Mouse (Mus musculus) skeletal muscle tissue, adult 2 months (tissue): ENCODE data around the gene Sox30.
"Not testable (repeated sequence)": the region's sequence is repeated elsewhere in the genome, so short reads cannot be mapped to it uniquely, and the experiment has no call there.

Experiments
- DNase-seq: peaks from one replicate; pipeline ENCODE4 v3.0.0-alpha.2; 2012; ENCODE audit warnings: low read depth, low spot score

The Sox30 gene

DNA sequence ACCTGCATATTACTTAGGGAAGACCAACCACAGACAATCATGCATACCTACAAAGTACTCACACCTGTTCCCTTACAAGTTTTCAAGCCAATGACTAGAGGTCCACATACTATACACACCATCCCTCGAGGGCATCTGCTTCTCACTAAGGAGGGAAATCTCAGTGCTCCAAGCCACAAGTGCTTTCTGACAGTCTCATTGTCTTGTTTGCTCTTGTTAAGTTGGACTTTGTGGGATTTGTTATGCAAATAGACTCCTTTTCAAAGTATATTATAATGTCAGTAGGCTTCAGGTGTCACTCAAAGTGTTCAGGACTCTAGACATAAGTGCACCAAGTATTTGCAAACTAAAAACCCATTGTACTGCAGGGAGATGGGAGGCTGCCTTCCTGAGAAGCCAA is 40.1 kb downstream of the Sox30 start:
- DNase-seq: no peak

- no peak for DNase-seq
Observed at GRCm38 (mm10) chr11:46021850-46022249, 41.7 kb downstream of the Sox30 start.

GRCm38 (mm10) chr11:46022983-46023382 is 42.9 kb downstream of the Sox30 start:
- DNase-seq: no peak

- peak; percentile 23 for DNase-seq
Observed at GRCm38 (mm10) chr11:46025962-46026392, 45.9 kb downstream of the Sox30 start.

DNA sequence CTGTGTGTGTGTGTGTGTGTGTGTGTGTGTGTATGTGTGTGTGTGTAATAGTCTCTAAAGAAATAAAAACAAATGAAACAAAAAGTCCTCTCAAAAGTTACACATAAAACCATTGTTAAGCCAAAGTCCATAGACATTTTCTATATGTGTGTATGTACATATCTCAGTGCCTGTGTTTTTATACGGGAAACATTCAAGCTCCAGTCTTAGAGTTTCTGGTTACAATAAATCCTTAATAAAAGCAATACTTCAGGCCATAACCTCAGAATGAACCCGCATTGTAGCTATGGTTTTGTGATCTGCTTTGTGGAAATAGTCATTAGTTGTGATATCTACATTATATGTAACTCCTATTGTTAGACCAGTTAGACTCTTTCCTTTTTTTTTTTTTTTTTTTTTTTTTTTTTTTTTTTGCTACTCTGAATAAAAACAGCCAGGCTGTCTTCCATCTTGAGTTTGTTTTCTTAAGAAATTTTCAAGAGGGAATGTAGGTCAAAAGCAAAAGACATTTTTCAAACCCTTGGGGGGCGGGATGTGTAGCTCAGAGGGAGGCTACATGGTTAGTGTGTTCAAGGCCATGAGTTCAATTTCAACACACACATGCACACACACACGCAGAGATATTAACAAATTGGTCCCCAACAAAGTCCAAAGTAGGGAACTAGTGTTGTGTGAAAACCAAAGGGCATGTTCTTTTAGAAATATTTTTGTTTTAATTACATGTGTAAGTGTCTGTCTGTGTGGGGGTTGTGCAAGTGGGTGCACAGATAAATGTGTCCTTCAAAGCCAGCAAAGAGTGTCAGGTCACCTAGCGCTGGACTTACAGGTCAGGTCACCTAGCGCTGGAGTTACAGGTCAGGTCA is 48.1 kb downstream of the Sox30 start:
- no peak for DNase-seq

DNA sequence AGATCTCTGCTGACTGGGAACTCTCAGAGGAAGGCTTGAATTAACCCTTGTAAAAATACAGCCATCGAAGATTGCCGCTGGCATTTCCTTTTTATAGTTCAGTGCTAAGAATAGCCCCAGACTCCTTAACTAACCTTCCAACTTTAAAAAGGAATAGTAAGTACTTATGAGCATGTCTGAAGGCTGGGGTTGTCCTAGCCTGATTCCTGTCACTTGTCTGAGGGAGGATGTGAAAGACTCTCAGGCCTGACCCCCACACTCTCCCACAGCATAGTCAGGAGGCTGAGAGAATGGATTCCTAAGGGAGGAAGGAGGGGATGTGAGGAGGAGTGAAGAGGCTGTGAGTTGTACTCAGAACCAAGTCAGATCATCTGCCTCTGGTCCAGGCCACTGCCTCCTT is 49.4 kb downstream of the Sox30 start:
- DNase-seq: no peak

DNA sequence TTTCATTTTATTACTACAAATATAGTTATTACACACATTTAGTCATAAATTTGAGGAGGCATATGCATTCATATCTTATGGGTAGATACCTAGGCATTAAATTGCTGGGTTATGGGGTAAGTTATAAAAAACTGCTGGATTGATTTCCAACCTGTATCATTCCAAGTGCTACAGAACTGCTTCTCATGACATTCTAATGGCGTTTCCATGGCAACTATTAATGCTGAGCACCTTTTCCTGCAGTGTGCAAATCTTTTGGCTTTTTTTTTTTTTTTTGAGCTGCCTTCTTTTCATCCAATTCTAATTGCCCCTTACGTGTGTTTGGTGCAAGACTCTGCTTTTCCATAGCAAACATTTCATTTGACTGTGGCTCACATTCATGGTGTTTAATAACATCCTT is 49.9 kb downstream of the Sox30 start:
- no peak for DNase-seq

- DNase-seq: no peak
Observed at GRCm38 (mm10) chr11:46031470-46031869, 51.4 kb downstream of the Sox30 start.

- no peak for DNase-seq
Observed at GRCm38 (mm10) chr11:46032956-46033355, 52.8 kb downstream of the Sox30 start.

GRCm38 (mm10) chr11:46036374-46036773 is 56.3 kb downstream of the Sox30 start:
- no peak for DNase-seq

GRCm38 (mm10) chr11:46038901-46039300 is 58.8 kb downstream of the Sox30 start:
- no peak for DNase-seq

DNA sequence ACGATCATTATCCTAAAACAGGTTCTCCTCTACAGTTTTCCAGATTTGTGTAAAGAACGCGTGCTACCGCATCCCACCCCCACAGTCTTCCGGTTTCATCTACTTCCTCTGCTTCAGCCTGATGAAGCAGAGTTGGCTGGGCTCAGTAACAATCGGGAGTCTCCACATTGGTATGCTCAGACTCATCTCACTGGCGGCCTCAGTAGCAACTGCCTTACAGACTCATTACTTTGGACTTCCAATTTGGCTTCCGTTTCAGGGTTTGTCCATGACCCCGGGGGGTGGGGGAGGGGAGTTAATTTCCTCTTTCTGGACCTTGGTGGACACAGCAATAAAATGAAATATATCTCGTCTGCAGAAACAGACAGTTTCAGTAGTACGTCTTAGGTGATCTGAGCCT is 59.2 kb downstream of the Sox30 start:
- no peak for DNase-seq

GRCm38 (mm10) chr11:46040841-46041556 is 60.9 kb downstream of the Sox30 start:
- no peak for DNase-seq

GRCm38 (mm10) chr11:46041607-46042267 is 61.6 kb downstream of the Sox30 start:
- DNase-seq: no peak

DNA sequence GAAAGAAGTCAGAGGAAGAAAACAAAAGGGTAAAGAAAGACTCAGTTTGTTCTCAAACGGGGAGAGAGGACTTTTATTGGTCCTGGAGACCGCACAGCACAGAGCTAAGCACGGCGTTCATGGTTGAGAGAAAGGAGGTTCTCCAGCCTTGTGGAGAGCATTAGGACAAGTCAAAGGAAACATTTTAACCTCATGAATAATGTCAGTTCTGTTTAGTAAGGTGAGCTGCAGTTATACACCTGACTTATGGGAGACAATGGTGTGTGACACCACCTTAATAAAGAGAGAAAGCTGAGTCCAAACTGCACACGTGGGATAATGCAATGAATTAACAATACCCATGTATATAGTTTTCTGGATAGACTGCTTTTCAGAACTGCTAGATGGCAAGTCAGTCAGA is 64.7 kb downstream of the Sox30 start:
- no peak for DNase-seq

GRCm38 (mm10) chr11:46047264-46047663 is 67.2 kb downstream of the Sox30 start:
- no peak for DNase-seq

DNA sequence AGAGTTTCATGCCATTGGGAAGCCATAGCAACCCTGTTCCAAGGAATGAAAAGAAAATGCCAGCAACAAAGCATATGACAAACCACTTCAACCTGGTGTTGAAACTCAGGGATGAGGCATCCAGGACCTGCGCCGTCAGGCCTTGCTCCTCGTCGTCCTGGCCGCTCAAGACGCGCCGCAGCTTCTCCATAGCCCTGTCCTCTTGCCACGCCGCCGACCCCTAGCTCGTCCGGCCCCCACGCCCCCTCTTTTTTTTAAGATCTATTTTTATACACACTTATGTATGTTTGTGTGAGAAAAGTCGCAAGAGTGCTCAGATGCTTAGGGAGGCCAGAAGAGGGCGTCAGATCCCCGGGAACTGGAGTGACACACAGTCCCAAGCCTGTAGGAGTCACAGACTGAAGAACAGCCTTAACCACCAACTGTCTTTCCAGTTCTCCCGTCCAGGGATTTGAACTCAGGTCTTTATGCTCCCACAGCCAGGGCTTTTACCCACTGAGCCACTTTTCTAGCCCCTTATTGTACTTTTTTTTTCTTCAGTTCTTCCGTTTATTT is 72.1 kb downstream of the Sox30 start, which contains the start of gene Gm12166:
Gene Gm12166 (minus strand): TSS at position 217 of the 555 bp plus-strand sequence.
- DNase-seq: not testable (repeated sequence)

- not testable (repeated sequence) for DNase-seq
Observed at GRCm38 (mm10) chr11:46053457-46053856, 73.3 kb downstream of the Sox30 start.

GRCm38 (mm10) chr11:46054311-46054710 is 74.2 kb downstream of the Sox30 start:
- DNase-seq: no peak

DNA sequence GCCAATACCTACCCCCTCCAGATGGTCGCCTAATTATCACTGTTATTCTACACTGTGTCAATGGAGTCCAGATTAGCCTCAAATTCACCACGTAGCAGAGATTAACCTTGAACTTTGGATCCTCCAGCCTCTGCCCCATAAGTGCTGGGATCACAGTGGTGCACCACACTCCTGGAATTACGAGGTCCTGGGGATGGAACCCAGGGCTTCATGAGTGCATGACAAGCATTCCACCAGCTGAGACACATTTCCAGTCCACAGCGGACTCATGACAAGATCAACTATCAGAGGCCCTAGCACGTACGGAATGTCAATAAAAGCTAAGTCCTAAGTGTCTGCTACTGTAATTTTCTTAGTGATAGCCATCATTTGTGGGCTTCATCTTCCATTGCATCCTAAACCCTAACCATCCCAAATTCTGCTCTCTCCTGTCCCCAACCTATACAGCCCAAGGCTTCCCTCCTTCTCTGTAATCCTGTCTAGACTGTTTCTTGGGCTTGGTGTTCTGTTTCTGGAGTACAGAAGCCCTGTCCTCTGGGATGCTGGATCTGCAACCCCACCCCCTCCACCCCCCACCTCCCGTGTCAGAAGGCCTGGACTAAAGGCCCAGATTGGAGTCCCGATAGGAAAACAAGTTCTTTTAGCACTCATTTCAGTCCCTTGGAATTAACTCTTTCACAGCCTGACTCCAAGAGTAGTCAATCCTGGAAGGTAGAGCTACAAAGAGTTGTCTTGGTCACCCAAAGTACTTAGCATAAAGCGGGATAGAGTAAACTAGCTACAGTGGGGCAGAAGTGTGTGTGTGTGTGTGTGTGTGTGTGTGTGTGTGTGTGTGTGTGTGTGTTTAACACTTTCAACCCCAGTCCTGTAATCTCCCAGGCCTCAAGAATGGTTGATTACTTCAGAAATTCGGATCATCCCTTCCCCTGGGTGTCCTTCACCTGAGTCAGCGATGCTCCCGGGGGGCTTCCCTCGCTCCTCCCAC is 75.1 kb downstream of the Sox30 start:
- no peak for DNase-seq
